Mouse (Mus musculus) heart, embryonic 14.5 days (tissue): ENCODE results near the gene Padi3. TPM values are rescaled to one million over a fixed set of nuclear protein-coding genes. Genes with fewer than 3 reads are reported as not detected.

Experiments
- ATAC-seq: fragments of 200-750 bp; cut with Nextera tagmentation; 2 replicates; pipeline ENCODE4 v1.8.0; 2017; ENCODE audit warnings: low read depth, moderate TSS enrichment; ENCODE audit not compliant: insufficient number of reproducible peaks, insufficient read depth, low FRiP score
- H3K27ac ChIP-seq, 2 experiments: fragments of 200-500 bp in 1 of 2; fragments of 300-500 bp in 1 of 2; sonication (generic) in 1 of 2; replicated peaks in 1 of 2; 2 replicates each; pipeline ENCODE4 v1.5.1; 2012 to 2014; ENCODE audit warnings: low read depth in 2 of 2, low read length in 2 of 2, control low read depth in 1 of 2, mild to moderate bottlenecking in 1 of 2, mixed read lengths in 1 of 2; ENCODE audit not compliant: control insufficient read depth in 1 of 2, insufficient read depth in 1 of 2
- H3K27me3 ChIP-seq: fragments of 300-500 bp; sonication (generic); 2 replicates; pipeline ENCODE4 v1.6.1; 2014; ENCODE audit warnings: mild to moderate bottlenecking, low read length, control low read depth; ENCODE audit not compliant: control insufficient read depth, insufficient read depth
- H3K36me3 ChIP-seq: fragments of 300-500 bp; sonication (generic); 2 replicates; pipeline ENCODE4 v1.6.1; 2014; ENCODE audit warnings: mild to moderate bottlenecking, control low read depth, low read length, mixed read lengths; ENCODE audit not compliant: control insufficient read depth, insufficient read depth
- H3K4me1 ChIP-seq, 2 experiments: fragments of 200-500 bp in 1 of 2; fragments of 300-500 bp in 1 of 2; sonication (generic) in 1 of 2; 2 replicates each; pipeline ENCODE4 v1.6.1; 2012 to 2014; ENCODE audit warnings: low read length in 2 of 2, control low read depth in 1 of 2, mixed read lengths in 1 of 2; ENCODE audit not compliant: control insufficient read depth in 2 of 2, insufficient read depth in 2 of 2
- H3K4me2 ChIP-seq: fragments of 300-500 bp; sonication (generic); 2 replicates; pipeline ENCODE4 v1.6.1; 2014; ENCODE audit warnings: mild to moderate bottlenecking, low read length
- H3K4me3 ChIP-seq, 2 experiments: fragments of 200-500 bp in 1 of 2; fragments of 300-500 bp in 1 of 2; sonication (generic) in 1 of 2; 2 replicates each; pipeline ENCODE4 v1.5.1; 2012 to 2014; ENCODE audit warnings: low read length in 2 of 2, mild to moderate bottlenecking in 2 of 2, control low read depth in 1 of 2, low read depth in 1 of 2, moderate library complexity in 1 of 2; ENCODE audit not compliant: control insufficient read depth in 1 of 2, insufficient read depth in 1 of 2
- H3K9ac ChIP-seq: fragments of 300-500 bp; sonication (generic); 2 replicates; pipeline ENCODE4 v1.6.1; 2014; ENCODE audit warnings: mild to moderate bottlenecking, low read length
- H3K9me3 ChIP-seq: fragments of 300-500 bp; sonication (generic); 2 replicates; pipeline ENCODE4 v1.6.1; 2016; ENCODE audit warnings: low read length, control low read depth; ENCODE audit not compliant: control insufficient read depth
- WGBS: fragments of 180-500 bp; shearing (Covaris S2); extraction: QIAGEN DNeasy Blood & Tissue Kit; methylation state at CpG from one replicate; pipeline ENCODE4 v1.1.7; 2014; 5-methylcytosine and 5-hydroxymethylcytosine counted together
- polyA plus RNA-seq: library from polyadenylated mRNA; unstranded; fragments of >200 nt; fragmentation: Nextera tagmentation; extraction: Ambion mirVana; gene quantifications from 2 replicates; pipeline ENCODE4 v1.2.1, GENCODE M21; 2014

Padi3 gene
- polyA plus RNA-seq, 1 experiment from 2014 or later, result not detected

DNA sequence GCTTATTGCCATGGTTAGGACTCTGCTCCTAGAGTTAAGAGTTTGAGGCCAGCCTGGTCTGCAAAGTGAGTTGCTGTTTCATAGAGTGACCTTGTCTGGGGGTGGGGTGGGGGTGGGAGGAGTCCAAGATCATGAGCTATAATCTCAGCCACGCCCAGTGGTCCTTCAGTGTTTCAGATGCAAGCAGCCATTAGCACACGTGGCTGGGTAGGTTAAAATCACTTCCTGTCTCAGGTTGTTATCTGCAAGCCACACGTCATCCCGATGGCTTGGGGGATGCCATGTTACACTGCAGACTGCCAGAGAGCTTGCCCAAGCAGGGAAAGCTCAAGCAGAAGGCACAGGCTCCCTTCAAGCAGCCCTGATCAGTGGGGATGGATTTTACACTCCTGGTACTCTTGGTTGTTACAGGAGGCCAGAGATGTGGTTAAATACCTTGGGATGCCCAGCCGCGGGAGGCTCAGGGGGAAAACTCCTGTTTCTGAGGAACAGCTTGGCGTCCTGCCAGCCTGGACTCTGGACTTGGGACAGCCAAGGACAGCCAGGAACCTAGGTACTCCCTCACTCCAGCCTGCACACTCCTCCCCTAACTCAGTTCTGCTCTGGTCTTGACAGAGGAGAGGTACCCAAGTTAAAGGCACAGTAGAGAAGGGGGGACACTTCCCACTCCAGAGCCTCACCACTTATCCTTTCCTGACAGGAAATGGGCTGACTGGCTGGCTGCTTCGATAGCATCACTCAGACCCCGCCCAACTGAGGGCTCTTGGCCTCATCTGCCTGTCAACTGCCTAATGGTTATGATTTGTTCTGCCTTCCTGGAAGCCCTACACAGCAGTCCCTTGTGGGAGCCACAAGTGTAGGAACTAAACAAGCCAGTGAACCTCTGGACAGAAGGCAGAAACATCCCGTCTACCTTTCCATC lies 5.8 kb upstream of the Padi3 start:
- no peak overlapping the region for H3K4me3 ChIP-seq
- no peaks in the 10 kb centered on the region for H3K27me3 ChIP-seq
- peak overlapping the region in 1 of 2 experiments; percentile 31; a peak in 2 of 4 replicates for H3K27ac ChIP-seq
- WGBS, result 23% methylated on average over 10 of the region's 10 CpGs
- no peaks in the 10 kb centered on the region for H3K36me3 ChIP-seq
- H3K9me3 ChIP-seq, result no peaks in the 10 kb centered on the region
- H3K9ac ChIP-seq, result no peak overlapping the region
- H3K4me1 ChIP-seq, result peaks cover 43 to 44% of the 10 kb centered on the region in 2 experiments
- H3K4me2 ChIP-seq, result no peak overlapping the region
- ATAC-seq, result no peak

DNA sequence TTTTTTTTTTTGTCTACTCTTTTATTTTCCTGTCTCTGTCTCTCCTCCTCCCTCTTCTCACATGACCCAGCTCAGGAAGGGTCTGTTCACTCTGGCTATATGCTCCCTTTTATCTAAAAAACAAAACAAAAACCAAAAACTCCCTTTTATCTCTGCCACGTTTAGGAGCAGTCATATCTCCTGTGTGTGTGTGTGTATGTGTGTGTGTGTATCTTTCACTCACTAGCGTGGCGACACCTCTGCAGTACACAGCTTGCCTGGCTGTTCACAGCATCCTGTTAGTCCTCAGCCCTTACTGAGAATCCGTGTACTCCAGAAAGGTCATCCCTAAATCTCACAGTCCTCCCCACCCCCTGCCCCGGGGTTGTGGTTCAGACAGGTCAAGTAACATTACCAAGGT lies 5.0 kb upstream of the Padi3 start:
- H3K36me3 ChIP-seq, result no peaks in the 10 kb centered on the region
- H3K9ac ChIP-seq, result no peak overlapping the region
- no peak overlapping the region for H3K4me2 ChIP-seq
- no peaks in the 10 kb centered on the region for H3K9me3 ChIP-seq
- peaks cover 43 to 44% of the 10 kb centered on the region in 2 experiments for H3K4me1 ChIP-seq
- H3K27me3 ChIP-seq, result no peaks in the 10 kb centered on the region
- 54% methylated on average over 5 of the region's 5 CpGs for WGBS
- no peak overlapping the region for H3K27ac ChIP-seq
- no peak overlapping the region for H3K4me3 ChIP-seq
- no peak for ATAC-seq

DNA sequence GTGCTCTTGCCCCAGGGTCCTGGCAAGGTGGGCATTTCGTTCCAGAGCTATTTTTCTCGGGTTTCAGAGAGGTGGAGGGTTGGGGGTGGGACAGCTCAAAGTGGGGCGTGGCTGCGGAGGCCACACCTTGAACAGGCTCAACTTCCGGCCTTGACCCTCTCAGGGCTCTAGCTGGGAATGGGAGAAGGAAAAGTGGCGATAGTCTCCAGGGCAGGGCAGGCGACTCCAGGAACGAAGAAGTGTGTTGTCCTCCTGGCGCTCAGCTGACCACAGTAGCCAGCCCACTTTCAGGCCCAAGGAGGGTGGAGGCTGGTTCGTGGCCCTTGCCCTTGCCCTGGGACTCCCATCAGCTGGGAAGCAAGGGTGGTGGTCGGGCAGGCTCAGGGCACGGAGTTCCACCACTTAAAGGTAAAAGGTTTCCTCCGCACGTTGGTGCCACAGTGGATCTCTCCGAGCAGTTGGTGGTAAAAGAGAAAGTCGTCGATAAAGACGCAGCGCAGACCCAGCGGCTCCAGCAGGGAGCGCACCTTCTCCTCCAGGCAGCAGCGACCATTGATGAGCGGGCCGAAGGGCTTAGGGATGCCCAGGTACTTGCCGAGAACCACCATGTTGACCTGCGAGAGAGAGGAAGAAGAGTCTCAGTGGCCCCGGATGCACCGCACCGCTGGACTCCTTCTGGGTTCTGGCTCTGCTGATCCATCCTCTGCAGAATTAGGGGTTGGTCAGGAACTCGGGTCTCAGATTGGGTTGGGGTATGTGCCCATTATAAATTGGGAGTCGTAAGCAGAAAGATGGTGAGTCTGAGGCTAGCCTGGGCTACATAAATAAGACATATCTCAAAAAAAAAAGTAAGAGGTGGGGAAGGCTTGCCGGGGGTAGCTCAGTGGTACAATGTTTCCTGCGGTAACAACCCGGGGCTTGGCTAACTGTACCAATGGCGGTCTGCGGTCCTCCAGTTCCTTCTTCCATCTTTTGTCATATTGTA lies 4.1 kb upstream of the Padi3 start:
- Histone ChIP-seq H3K36me3 (no peaks in the 10 kb centered on the region), H3K27ac (peak overlapping the region in 1 of 2 experiments; percentile 46; a peak in 2 of 4 replicates), H3K4me3 (peak overlapping the region; percentile 38 to 50), H3K4me1 (peaks cover 43 to 44% of the 10 kb centered on the region in 2 experiments), H3K27me3 (no peaks in the 10 kb centered on the region), H3K4me2 (peak overlapping the region; percentile 64), H3K9ac (peak overlapping the region; percentile 64), H3K9me3 (no peaks in the 10 kb centered on the region)
- WGBS, result 24% methylated on average over 36 of the region's 36 CpGs
- ATAC-seq, result no peak

DNA sequence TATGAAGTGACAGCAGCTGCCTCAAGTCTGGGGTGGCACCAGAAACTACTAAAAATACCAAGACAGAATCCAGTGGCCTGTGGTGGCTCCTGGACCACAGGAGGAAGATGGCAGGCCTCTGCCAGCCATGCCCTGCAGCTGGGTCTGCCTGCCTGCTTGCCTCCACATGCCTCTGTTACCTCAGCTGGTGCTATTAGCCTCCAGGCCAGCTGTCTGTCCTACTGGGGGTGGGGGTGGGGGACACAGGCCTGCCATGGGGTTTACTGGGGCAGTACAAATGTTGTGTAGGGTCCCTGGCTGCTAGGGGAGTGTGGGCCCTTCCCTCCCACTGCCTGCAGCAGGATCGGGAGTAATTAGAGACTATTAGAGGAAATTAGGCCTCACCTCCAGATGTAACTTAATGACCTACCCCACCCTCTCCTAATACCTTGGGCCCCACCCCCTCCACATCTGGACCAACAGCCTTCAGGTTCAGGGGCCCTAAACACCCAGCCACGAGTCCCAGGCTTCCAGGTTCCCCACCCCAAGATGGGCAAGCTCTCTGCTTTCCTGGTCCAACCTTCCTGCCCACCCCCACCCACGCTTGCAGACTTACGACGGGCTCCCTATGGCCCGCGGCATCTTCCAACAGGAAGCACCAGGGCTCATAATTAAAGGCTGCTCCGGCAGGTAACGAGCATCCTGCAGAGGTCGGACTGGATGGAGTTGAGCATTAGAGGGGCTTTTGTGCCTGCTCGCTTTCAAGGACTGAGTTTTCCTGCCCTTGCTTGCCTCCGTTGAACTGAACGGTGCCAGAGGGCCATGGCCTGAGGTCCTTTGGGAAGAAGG lies 3.1 kb upstream of the Padi3 start:
- H3K4me2 ChIP-seq, result peak overlapping the region; percentile 64
- H3K9ac ChIP-seq, result no peak overlapping the region
- 46% methylated on average over 13 of the region's 13 CpGs for WGBS
- no peaks in the 10 kb centered on the region for H3K36me3 ChIP-seq
- no peak for ATAC-seq
- no peaks in the 10 kb centered on the region for H3K9me3 ChIP-seq
- H3K4me1 ChIP-seq, result peaks cover 51 to 52% of the 10 kb centered on the region in 2 experiments
- peak overlapping the region in 1 of 2 experiments; percentile 28; a peak in 1 of 4 replicates for H3K27ac ChIP-seq
- H3K27me3 ChIP-seq, result no peaks in the 10 kb centered on the region
- peak overlapping the region; percentile 38 to 50; a peak in 2 of 4 replicates for H3K4me3 ChIP-seq

DNA sequence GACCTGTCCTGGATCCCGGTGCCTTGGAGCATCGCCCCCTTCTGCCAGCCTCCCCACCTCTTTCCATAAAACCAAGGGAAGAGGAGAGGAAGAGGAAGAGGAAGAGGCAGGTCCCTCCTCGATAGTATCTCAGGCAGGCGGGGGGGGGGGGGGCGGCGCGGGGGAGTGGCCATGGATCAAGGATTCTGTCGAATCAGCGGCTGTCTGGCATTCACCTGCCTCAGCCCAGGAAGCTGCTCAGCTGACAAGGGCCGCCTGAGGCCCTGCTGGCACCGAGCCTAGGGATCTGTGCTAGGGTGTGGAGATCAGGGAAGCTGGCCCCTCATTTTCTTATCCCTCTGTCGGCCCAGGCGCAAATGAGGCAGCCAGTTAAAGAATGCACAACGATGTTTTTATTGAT lies 2.2 kb upstream of the Padi3 start:
- Histone ChIP-seq H3K4me3 (no peak overlapping the region), H3K4me1 (peaks cover 51 to 52% of the 10 kb centered on the region in 2 experiments), H3K4me2 (peak overlapping the region; percentile 47), H3K27ac (peak overlapping the region; percentile 38 to 47; a peak in 3 of 4 replicates), H3K9me3 (no peaks in the 10 kb centered on the region), H3K27me3 (no peaks in the 10 kb centered on the region), H3K9ac (no peak overlapping the region), H3K36me3 (no peaks in the 10 kb centered on the region)
- ATAC-seq, result peak; percentile 15; the same call in 1 of the 2 replicates
- WGBS, result 8% methylated on average over 10 of the region's 14 CpGs

DNA sequence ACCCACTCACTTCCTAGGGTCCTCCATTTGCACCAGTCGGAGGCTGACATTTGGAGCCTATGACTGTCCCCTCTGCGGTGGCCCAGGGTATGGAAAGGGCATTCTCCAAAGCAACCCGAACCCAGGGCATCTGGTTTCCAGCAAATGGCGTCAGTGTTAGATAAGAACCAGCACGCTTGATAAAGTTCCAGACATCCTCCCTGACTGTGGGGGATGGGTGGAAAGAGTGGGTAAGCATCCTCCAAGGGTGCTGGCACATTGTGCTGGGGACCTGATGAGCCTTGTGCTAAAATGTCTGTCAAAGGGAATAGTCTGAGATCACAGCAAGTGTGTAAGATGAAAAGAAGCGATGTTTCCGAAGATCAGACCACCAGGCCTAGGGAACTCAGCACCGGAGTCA lies 1.7 kb upstream of the Padi3 start:
- ATAC-seq, result peak; percentile 21; the same call in 1 of the 2 replicates
- H3K27me3 ChIP-seq, result no peaks in the 10 kb centered on the region
- peak overlapping the region; percentile 47 for H3K4me2 ChIP-seq
- WGBS, result 9% methylated on average over 8 of the region's 8 CpGs
- H3K27ac ChIP-seq, result peak overlapping the region; percentile 38 to 47; a peak in 2 of 4 replicates
- peaks cover 51 to 52% of the 10 kb centered on the region in 2 experiments for H3K4me1 ChIP-seq
- no peak overlapping the region for H3K4me3 ChIP-seq
- H3K36me3 ChIP-seq, result no peaks in the 10 kb centered on the region
- no peak overlapping the region for H3K9ac ChIP-seq
- no peaks in the 10 kb centered on the region for H3K9me3 ChIP-seq
